Mouse (Mus musculus): ENCODE data around the gene Rnf213.
A peak's percentile ranks its signal among the peaks of the same experiment; 100 is the strongest.

The Rnf213 gene

GRCm38 (mm10) chr11:119435880-119436872, 43.3 kb downstream of the Rnf213 start:
- peak in 1 of 2 experiments; percentile 12 for DNase-seq (ENCODE audit: low spot score in 2 of 2)

GRCm38 (mm10) chr11:119438776-119439175, 45.9 kb downstream of the Rnf213 start:
- DNase-seq (ENCODE audit: low spot score in 2 of 2) = no peak

GRCm38 (mm10) chr11:119442199-119442598, 49.3 kb downstream of the Rnf213 start:
- DNase-seq (ENCODE audit: low spot score in 2 of 2) = no peak

GRCm38 (mm10) chr11:119443442-119443841, 50.5 kb downstream of the Rnf213 start:
- DNase-seq (ENCODE audit: low spot score in 2 of 2) = no peak

GRCm38 (mm10) chr11:119456097-119456496, 63.2 kb downstream of the Rnf213 start:
- DNase-seq (ENCODE audit: low spot score in 2 of 2) = no peak

- DNase-seq (ENCODE audit: low spot score in 2 of 2) = no peak
Measured at GRCm38 (mm10) chr11:119477876-119478275, 85.0 kb downstream of the Rnf213 start.

- peak; percentile 89 to 97 for DNase-seq (ENCODE audit: low spot score in 2 of 2)
Measured at GRCm38 (mm10) chr11:119490861-119491689, 98.2 kb downstream of the Rnf213 start, which contains the start of gene Endov. Gene Endov (plus strand): TSS chr11:119491347.

- DNase-seq (ENCODE audit: low spot score in 2 of 2) = no peak
Measured at GRCm38 (mm10) chr11:119491690-119492087, 98.8 kb downstream of the Rnf213 start.

- no peak for DNase-seq (ENCODE audit: low spot score in 2 of 2)
Measured at GRCm38 (mm10) chr11:119492830-119493229, 99.9 kb downstream of the Rnf213 start.

GRCm38 (mm10) chr11:119493516-119493915, 100.6 kb downstream of the Rnf213 start:
- no peak for DNase-seq (ENCODE audit: low spot score in 2 of 2)

- DNase-seq (ENCODE audit: low spot score in 2 of 2) = no peak
Measured at GRCm38 (mm10) chr11:119496147-119496546, 103.2 kb downstream of the Rnf213 start.

GRCm38 (mm10) chr11:119497451-119497850, 104.6 kb downstream of the Rnf213 start:
- DNase-seq (ENCODE audit: low spot score in 2 of 2) = no peak

- DNase-seq (ENCODE audit: low spot score in 2 of 2) = no peak
Measured at GRCm38 (mm10) chr11:119499297-119499696, 106.4 kb downstream of the Rnf213 start.

GRCm38 (mm10) chr11:119500011-119500410, 107.1 kb downstream of the Rnf213 start:
- no peak for DNase-seq (ENCODE audit: low spot score in 2 of 2)

- peak in 1 of 2 experiments; percentile 77 for DNase-seq (ENCODE audit: low spot score in 2 of 2)
Measured at GRCm38 (mm10) chr11:119503675-119504074, 110.8 kb downstream of the Rnf213 start.

- no peak for DNase-seq (ENCODE audit: low spot score in 2 of 2)
Measured at GRCm38 (mm10) chr11:119506386-119506785, 113.5 kb downstream of the Rnf213 start.

- DNase-seq (ENCODE audit: low spot score in 2 of 2) = peak in 1 of 2 experiments; percentile 81
Measured at GRCm38 (mm10) chr11:119507772-119508171, 114.9 kb downstream of the Rnf213 start.

- no peak for DNase-seq (ENCODE audit: low spot score in 2 of 2)
Measured at GRCm38 (mm10) chr11:119509165-119509776, 116.4 kb downstream of the Rnf213 start.

- DNase-seq (ENCODE audit: low spot score in 2 of 2) = no peak
Measured at GRCm38 (mm10) chr11:119513038-119513659, 120.2 kb downstream of the Rnf213 start.

- DNase-seq (ENCODE audit: low spot score in 2 of 2) = no peak
Measured at GRCm38 (mm10) chr11:119514108-119514860, 121.4 kb downstream of the Rnf213 start.

Measured in left cerebral cortex, adult 9 months (tissue).